Mouse (Mus musculus) embryo, embryonic 10 days (tissue): ENCODE measurements around the gene Nadk.

Experiments
- DNase-seq: peaks from one replicate; pipeline ENCODE4 v3.0.0-alpha.2; 2015; ENCODE audit warnings: low spot score

Nadk gene

DNA sequence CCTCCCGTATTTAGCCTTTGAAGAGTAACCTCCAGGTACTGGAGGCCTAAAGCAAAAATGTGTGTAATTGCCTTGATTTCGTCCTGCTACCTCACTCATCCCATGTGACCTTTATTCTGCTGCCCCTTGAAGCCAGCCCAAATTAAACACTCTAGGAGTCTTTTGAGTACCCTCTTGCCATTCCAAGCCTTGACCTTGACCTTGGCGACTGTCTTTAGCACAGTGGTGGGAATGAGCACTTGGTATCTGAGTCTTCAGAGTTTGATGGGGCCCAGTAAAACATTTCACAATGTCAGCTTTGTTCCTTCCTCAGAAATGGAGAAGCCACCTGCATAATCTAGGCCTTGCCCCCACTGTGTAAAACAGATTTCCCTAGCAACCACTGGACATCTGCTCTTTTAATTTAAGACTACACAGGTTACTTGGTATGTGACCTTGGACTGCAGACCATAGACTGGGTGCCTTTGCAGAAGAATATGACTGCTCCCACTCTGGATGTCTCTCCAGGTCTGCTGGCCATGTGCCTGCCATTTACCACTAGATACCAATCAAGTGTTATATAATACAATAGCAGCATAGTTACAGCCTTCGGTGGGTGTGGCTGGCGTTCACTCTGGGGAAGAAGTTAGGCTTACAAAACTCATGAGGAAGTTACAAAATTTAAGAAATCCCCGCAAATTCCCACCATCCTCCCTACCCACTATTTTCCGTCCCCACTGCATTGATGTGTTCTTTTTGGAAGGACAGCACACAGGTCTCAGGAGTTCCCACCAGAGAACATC is at the start of gene Nadk:
Gene Nadk, plus strand, starts transcription at position 718 of the 782 bp plus-strand sequence.
- DNase-seq, result peak; percentile 21

DNA sequence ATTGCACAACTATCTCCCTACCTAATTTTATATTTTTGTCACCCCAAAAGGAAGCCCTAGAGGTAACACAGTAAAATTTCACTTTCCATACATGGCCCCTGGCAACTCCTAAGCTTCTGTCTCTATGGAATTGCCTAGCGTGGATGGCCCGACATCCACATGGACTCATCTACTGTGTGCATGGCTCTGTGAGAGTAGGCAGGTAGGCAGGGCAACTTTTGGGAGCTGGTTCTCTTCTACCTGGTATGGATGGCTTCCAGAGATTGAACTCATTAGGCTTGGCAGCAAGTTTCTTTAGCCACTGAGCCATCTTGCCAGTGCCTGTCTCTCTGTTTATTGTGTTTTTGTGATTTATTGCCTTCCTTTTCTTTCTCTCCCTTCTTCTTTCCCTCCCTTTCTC is 47.4 kb upstream of the Nadk start:
- no peak for DNase-seq

DNA sequence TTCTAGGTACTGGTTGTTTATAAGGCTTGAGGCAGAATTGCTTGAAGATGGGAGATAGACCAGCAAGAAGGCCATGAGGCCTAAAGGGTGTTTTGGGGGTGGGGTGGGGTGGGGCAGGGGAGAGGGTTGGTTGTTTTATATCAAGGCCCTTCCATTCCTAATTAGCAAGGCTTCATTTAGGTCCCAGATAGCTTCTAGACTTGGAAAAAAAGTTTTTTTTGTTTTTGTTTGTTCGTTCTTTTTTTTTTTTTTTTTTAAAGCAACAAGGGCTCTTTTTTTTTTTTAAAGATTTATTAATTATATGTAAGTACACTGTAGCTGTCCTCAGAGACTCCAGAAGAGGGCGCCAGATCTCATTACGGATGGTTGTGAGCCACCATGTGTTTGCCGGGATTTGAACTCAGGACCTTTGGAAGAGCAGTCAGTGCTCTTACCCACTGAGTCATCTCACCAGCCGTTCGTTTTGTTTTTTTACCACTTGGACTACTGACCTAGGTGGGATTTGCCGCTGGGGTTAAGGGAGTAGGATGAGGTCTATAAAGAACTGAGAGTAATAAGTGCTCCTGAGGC is 44.1 kb upstream of the Nadk start:
- DNase-seq, result no peak

- DNase-seq, result no peak
Observed at GRCm38 (mm10) chr4:155522327-155522726, 39.9 kb upstream of the Nadk start.

GRCm38 (mm10) chr4:155525751-155526150 is 36.4 kb upstream of the Nadk start:
- no peak for DNase-seq

DNA sequence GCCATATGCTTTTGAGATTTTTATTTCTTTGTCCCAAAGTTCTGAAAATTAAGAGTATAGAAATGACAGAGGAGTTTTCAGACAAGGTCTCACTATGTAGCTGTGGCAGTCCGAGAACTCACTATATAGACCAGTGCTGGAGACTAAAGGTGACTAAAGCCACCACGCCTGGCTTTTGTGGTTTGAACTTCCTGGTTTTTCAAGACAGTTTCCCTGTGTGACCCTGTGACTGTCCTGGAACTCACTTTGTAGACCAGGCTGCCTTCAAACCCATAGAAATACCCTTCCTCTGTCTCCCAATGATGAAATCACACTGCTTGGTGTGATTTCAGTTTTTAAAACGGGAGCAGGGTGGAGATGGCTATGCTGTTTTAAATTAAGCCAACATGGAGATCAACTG is 32.9 kb upstream of the Nadk start:
- no peak for DNase-seq

- DNase-seq, result no peak
Observed at GRCm38 (mm10) chr4:155549993-155550392, 12.2 kb upstream of the Nadk start.

- no peak for DNase-seq
Observed at GRCm38 (mm10) chr4:155550446-155550845, 11.7 kb upstream of the Nadk start.

DNA sequence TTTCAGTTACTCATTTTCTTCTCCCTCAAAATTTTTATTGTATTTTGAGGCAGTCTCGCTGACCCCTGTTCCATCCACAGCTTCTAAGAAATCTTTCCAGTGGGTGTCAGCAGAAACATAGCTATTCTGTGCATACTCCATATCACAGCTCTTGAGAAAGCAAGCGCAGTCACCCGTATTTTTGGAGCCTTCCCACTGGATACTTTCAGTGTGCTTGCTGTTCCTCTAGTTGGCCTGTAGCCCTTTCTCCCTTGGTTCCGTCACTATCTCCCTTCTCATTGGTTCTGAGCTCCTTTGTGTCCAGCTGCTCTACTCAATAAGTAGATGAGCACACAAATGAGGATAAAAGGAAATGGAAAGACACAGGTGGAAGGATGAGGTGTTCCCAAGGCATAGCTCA is 11.1 kb upstream of the Nadk start:
- no peak for DNase-seq

- DNase-seq, result no peak
Observed at GRCm38 (mm10) chr4:155552917-155553532, 9.2 kb upstream of the Nadk start.

- no peak for DNase-seq
Observed at GRCm38 (mm10) chr4:155554880-155555279, 7.3 kb upstream of the Nadk start.

DNA sequence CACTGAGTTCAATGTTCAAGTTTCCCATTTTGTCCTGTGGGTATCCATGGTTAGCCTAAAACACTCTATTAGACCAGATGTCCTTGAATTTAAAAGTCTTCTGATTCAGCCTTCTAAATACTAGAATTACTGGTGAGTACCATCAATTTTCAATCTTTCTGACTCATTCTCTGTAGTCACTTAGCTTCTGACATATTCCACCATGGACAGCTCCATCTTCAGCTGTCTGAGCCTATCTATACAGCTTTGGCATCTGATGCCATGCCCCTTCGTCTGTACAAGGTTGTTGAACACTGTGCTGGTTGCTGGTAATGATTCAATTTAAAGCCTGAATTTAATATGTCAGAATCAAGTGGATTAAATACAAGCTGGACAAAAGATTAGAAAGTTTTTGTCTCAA is 6.7 kb upstream of the Nadk start:
- DNase-seq, result no peak

DNA sequence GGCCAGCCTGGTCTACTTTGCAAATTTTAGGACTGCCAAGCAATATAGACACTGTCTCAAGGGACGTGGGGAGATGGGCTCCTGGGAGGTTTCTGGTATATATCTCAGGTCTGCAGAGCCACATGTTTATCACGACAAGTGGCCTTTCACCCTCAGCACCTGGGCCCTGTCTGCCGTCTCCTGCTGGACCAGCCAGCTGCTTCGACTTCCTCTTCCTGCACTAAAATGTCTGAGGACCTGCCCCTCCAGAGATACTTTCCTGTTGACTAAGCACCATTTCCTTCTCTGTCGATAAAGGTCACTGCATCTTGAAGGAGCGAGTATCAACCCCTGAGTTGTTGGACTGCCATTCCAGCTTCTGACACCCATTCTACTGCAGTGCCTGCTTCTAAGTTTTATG is 2.7 kb upstream of the Nadk start:
- DNase-seq, result no peak

DNA sequence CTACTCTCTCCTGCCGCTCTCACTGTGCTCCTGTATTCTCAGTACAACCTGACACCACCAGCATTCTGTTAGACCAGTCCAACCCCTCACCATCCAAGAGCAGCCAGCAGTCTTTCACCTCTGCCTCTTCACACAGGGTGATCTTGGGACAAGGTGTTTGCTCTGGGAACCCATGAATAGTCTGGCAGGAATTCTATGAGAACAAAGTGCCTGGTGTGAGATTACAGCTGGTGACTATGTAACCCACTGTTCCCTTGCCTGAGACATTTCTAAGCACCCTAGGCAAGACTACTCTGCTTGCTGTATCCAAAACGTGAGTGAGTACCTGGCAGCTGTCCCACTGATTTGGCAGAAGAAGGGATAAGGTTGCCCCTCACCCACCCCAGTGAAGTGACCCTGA is 1.2 kb upstream of the Nadk start:
- DNase-seq, result peak; percentile 15

DNA sequence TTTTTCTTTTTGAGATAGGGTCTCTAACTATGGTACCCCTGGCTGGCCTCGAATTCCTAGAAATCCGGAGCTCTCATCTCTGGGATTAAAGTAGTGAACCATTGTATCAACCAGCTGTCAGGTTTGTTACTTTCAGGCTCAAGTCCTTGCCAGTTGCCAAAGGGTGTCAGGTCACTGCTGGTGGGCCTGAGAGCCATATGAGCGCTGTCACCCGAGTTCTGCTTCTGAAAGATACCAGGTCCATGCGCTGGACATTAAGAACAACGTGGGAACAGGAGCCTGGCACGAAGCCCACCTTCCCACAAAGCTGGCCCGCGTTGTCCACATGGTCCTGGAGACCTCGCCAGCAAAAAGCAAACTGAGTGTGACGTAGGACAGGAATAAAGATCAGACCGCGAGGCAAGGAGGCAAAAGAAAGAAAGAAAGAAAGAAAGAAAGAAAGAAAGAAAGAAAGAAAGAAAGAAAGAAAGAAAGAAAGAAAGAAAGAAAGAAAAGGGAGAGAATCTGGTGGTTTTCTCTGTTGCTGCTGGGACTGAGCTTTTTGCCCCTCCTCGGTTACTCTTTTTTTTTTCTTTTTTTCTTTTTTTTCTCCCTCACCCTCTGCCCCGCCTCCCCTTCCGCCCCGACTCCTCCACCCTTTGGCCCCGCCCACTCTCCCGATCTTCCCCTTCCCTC is 684 bp downstream of the Nadk start:
- DNase-seq, result peak; percentile 58

DNA sequence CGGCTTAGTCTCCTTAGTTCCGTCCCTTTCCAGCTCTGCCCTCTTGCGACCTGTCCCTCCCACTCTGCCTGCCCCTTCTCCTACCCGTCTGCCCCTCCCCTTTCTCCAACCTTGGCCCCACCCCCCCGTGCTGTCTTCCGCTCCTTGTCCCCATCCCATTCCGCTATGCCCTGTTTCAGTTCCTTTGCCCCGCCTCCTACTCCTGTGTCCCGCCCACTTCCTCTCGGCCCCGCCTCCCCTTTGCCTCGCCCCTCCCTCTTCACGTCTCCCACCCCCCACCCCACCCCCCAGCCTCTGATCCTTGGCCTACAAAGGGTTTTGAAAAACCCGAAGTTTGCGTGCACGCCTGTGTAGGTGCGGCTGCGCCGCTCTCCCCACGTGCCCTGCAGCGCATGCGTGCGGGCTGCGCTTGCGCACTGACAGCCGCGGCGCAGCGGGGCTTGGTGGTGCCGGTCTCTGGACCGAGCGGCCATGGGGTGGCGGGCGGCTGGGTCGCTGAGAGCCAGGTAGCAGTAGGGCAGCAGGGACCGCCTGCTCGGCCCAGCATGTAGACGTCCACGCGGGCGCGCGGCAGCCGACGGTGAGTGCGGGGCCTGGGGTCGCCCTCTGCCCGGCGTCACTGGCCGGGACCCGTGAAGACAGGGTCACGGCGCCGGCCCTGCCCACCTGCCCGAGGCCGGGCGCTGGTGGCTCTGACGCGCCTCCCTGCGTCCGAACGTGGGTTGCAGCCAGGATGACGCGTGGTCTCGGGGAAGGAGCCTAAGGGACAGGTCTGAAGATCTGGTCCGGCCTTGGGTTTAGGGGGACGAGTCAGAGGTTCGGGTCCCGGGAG is 1.4 kb downstream of the Nadk start:
- peak; percentile 99 for DNase-seq

GRCm38 (mm10) chr4:155564315-155565069 is 2.3 kb downstream of the Nadk start:
- DNase-seq, result peak; percentile 18

DNA sequence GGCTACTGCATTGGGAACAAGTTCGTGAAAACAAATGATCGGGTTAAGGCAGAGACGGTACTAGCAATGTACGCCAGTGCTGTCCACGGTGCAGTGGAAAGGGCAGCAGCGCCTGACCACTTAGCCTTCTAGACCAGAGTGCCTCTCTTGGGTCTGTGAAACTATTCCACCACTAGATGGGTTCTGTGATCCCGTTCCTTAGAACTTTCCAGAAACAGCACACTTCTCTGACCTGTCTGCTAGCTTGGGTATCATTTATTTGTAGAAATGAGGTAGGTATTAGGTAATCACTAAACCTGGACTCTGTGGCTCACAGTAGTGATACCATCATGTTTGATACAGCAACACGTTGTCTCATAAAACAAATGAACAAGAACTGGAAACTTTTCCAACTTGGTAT is 4.4 kb downstream of the Nadk start:
- no peak for DNase-seq

GRCm38 (mm10) chr4:155568170-155568569 is 6.0 kb downstream of the Nadk start:
- peak; percentile 46 for DNase-seq

DNA sequence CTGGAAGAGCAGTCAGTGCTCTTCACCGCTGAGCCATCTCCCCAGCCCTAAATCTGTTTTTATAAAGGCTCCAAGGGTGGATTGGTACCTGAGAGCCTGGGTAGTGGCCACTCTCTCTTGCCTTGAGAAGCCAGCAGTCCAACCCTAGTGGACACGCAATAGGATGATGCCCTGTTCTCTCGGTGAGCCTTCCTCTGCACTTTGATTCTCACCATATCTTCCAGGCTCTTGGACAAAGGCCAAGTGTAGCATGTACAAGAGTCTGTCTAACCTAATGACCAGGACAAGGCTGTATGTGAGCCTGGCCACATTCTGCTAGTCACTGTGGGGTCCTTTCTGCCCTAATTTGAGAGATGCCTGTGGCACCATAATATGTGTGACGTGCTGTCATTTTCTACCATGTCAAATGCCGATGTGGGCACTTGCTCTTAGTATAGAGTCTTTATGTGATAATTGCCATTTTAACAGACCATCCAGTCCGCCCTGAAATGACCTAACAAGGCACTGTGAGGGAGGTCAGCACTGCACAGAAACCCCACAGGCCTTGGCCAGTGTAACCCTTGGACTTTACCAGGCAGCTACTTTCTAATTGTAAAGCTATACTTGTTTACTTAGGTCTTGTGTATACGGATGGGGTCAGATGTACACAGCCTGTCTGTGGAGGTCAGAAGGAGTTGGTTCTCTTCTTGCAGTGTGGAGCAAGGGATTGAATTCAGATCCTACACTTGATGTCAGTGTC is 6.6 kb downstream of the Nadk start:
- no peak for DNase-seq

GRCm38 (mm10) chr4:155569818-155570217 is 7.6 kb downstream of the Nadk start:
- no peak for DNase-seq
